Mouse (Mus musculus): ENCODE data around the gene Dchs1.

DNA sequence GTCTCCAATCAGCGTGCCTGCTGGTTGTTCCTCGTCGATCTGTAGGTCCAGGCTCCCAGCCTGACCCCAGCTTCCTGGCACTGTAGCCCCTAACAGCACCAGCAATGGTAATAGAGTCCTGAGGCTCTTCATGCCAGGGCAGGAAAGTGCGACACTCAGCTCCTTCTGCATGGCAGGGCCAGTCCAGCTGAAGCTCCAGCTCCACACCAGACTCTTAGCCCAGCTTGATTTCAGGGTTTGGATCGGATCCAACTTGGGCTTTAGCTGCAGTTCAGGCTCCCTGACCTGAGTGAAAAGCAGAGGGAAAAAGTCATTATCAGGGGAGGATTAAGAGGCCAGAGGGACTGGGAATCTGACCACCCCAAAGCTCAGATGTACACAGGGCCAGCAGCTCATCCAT lies 14.4 kb downstream of the Dchs1 start:
- TF ChIP-seq POLR2A (IDR thresholded peaks at IDR 0.05; ENCODE audit: borderline replicate concordance, low read depth, low read length) (no peak), CTCF (IDR thresholded peaks at IDR 0.05; ENCODE audit: low read depth, low read length) (no peak)

Data from bone marrow macrophage, adult 2 months (primary cell).